Mouse (Mus musculus) bone marrow macrophage, adult 2 months (primary cell): Measurements from ENCODE around the gene Rom1. TPM values are rescaled to one million over a fixed set of nuclear protein-coding genes. Genes with fewer than 3 reads are reported as not detected.
"Not testable (repeated sequence)": the region's sequence is repeated elsewhere in the genome, so short reads cannot be mapped to it uniquely, and the experiment has no call there.

ENCODE experiments used
- H3K27ac ChIP-seq: 2 replicates; pipeline ENCODE4 v1.5.1; 2012; ENCODE audit warnings: low read depth, low read length; ENCODE audit not compliant: insufficient read depth
- H3K4me1 ChIP-seq: 2 replicates; pipeline ENCODE4 v1.6.1; 2012; ENCODE audit warnings: low read length; ENCODE audit not compliant: control insufficient read depth, insufficient read depth
- H3K4me3 ChIP-seq: 2 replicates; pipeline ENCODE4 v1.5.1; 2012; ENCODE audit warnings: mild to moderate bottlenecking, low read length, moderate library complexity; ENCODE audit not compliant: insufficient read depth
- CTCF ChIP-seq: IDR thresholded peaks from 2 replicates; pipeline ENCODE4 v1.5.1; 2012; ENCODE audit warnings: low read depth, mild to moderate bottlenecking, low read length, moderate library complexity
- POLR2A ChIP-seq: IDR thresholded peaks from 2 replicates; pipeline ENCODE4 v1.6.1; 2012; ENCODE audit warnings: mild to moderate bottlenecking, low read depth, low read length, borderline replicate concordance
- polyA plus RNA-seq: library from polyadenylated mRNA; stranded (reverse); fragments of >200 nt; gene quantifications from 2 replicates; pipeline ENCODE4 v1.2.4, GENCODE M21; 2012; ENCODE audit not compliant: missing spikeins, insufficient read depth, insufficient read length

The Rom1 gene
- polyA plus RNA-seq, 1 experiment: 3.6 TPM

GRCm38 (mm10) chr19:8898576-8898975 is 30.6 kb downstream of the Rom1 start:
- Histone ChIP-seq H3K27ac (peak overlapping the region; percentile 60), H3K4me1 (peaks cover 8% of the 10 kb centered on the region), H3K4me3 (peak overlapping the region; percentile 74)
- TF ChIP-seq CTCF (no peak), POLR2A (no peak)

DNA sequence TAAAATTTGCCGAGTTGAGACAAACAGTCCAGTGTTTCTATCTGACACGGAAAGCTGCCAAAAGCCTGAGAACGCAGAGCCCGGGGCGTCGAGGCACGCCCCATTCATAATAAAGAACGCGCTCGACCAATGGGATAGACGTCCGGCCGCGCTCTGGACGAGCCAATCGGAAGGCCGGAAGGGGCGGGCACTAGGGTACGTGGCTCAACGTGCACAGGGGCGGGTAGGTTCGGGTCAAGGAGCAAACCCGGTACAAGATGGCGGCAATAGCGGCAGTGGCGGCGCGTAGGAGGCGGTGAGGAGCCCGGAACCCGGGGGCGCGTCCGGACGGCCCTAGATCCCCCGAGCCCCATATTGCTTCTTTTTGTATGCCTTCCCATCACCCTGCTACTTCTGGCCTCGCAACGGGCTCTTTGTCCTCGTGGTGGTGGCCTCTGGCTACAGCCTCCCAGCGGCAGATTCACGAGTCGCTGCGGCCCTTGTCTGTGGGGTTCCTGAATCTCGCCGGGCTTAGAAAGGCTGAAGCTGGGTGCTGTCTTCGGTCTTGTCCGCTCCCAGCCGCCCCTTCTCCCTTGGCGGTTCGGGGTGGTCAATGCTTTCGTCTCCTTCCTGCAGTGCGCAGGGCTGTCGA is 31.2 kb downstream of the Rom1 start, which contains the start of gene Ganab:
Gene Ganab (plus strand): TSS at position 207 of the 631 bp plus-strand sequence.
- TF ChIP-seq POLR2A: no peak
- no peak for TF ChIP-seq CTCF

DNA sequence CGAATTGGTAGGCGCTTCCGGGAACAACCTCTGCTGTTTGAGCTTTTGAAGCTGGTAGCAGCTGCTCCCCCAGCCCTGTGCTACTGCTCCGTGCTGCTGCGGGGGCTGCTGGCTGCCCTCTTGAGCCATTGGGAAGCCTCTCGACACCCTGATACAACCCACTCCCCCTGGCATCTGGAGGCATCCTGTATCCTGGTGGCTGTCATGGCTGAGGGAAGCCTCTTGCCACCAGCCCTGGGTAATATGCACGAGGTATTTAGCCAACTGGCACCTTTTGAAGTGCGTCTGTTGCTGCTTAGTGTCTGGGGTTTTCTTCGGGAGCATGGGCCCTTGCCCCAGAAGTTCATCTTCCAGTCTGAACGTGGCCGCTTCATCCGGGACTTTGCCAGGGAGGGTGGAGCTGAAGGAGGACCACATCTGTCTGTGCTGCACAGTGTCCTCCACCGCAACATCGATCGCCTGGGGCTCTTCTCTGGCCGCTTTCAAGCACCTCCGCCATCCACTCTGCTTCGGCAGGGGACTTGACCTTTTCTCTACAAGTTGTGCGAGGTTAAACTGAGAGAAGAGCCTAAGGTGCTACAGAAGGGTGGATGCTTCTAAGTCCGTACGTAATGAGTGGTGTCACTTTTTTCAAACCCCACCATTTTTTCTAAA is 31.8 kb downstream of the Rom1 start:
- 0 out of 2 replicates have a peak overlapping the region, but pooled peaks have one; percentile 17 for H3K27ac ChIP-seq
- peak overlapping the region; percentile 37 for H3K4me3 ChIP-seq
- not testable (repeated sequence) for H3K4me1 ChIP-seq

More for the DNA sequence above, 31.2 kb downstream of the Rom1 start, which contains the start of gene Ganab:
- Histone ChIP-seq H3K4me1 (peaks cover 8% of the 10 kb centered on the region), H3K27ac (peak within 1 kb of the TSS; percentile 60), H3K4me3 (peak within 1 kb of the TSS; percentile 74)

DNA sequence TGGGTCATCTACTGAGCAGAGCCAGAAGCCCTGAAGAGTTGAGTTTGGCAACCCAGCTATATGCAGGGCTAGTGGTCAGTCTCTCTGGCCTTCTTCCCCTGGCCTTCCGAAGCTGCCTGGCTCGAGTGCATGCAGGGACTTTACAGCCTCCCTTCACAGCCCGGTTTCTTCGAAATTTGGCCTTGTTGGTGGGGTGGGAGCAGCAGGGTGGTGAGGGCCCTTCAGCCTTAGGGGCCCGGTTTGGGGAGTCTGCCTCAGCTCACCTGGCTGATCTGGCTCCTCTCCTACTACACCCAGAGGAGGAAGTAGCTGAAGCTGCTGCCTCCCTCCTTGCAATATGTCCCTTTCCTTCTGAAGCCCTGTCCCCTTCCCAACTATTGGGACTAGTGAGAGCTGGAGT is 32.9 kb downstream of the Rom1 start:
- H3K4me1 ChIP-seq: not testable (repeated sequence)

GRCm38 (mm10) chr19:8895397-8895960 is 33.7 kb downstream of the Rom1 start:
- H3K4me3 ChIP-seq: no peak overlapping the region
- peaks cover 8% of the 10 kb centered on the region for H3K4me1 ChIP-seq
- H3K27ac ChIP-seq: no peak overlapping the region
- TF ChIP-seq CTCF (no peak), POLR2A (no peak)

More for the DNA sequence above, 32.9 kb downstream of the Rom1 start:
- not testable (repeated sequence) for H3K4me3 ChIP-seq, H3K27ac ChIP-seq

DNA sequence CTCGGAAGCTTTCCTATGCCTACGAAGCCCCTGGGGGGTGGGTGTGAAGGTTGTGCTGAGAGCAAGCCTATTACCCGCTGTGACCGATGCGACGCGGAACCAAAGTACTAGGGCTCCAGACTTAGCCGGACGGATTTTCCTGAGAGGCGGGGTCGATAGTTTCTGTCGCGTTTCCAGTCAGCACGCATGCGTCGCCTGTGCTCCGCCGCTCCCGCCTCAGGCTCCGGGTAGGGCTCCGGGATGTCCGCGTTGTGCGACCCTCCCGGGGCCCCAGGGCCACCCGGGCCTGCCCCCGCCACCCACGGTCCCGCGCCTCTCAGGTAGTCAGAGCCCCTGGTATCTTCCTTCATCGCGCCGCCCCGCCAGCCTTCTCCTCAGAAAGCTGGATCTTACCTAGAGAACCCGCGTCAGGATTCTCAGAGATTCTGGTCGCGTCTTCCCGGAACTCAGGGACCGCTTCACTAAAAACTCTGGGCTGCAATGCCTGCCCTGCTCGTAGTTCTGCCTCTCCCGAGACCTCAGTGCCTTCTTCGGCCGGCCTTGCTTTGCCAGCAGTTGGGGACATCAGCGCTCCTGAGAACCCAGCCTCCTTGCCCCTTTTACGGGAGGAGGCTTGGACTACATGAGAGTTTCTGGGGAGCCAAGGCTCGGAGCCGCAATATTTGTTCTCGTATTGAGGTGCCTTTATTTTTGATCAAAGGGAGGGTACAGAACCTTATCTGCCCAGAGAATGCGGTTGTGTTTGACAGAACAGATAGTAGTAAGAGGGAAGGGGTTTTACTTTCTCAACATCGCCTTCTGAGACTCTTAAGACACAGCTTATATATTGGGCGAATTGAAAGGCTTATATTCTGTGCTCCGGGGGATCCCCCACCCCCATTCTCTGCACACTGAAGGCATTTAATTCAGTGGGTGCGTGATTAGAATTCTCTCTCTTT is 36.1 kb downstream of the Rom1 start, which contains the start of gene Ints5:
Gene Ints5 (plus strand): TSS at position 177 of the 938 bp plus-strand sequence.
- Histone ChIP-seq H3K27ac (peak within 1 kb of the TSS; percentile 64), H3K4me3 (peak within 1 kb of the TSS; percentile 98), H3K4me1 (peaks cover 6% of the 10 kb centered on the region; the same call in 1 of the 2 replicates)
- TF ChIP-seq CTCF: no peak
- TF ChIP-seq POLR2A: no peak; the same call in 1 of the 2 replicates

DNA sequence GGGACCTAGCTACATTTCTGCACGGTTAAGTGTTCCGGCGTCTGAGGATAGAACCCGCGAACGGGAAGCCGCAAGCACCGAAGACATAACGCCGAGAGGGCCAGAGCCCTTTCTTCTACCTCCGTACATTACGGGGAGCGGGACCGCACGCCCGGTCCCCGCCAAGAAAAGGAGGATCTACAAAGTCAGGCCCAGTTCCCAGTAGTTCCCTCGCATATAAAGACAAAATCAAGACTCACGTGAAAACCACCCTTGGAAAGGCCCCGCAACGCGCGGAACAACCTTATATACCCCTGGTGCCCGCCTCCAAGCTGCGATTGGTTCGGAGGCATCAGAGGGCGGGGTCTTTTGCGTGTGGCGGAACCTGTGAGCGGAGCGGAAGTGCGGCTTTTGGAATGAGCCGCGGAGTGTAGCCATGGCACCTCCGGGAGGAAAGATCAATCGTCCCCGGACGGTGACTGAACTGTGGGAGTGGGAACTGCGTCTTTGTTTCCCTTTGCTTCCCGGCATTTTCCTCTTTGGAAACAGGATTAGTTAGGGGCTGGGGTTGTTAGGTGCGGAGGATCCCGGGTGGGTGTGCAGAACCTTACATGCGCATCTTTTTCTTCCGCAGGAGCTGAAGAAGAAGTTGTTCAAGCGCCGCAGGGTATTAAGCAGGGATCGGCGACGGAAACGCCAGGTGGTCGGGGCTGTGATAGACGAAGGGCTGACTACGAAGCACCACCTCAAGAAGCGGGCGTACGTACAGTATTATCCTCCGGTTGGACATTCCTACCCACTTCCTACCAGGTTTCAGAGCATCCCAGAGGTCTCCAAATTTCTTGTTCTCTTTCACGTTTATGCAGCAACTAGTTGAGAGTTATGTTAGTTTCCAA is 40.4 kb downstream of the Rom1 start, which contains the start of the genes 1810009A15Rik and Gm49416:
Gene 1810009A15Rik (plus strand): TSS at position 343 of the 875 bp plus-strand sequence.
Gene Gm49416 (plus strand): TSS at position 416 of the 875 bp plus-strand sequence.
- peak within 1 kb of the TSS; percentile 83 for H3K27ac ChIP-seq
- TF ChIP-seq POLR2A (peak; percentile 61; the same call in 1 of the 2 replicates), CTCF (no peak)
- peak within 1 kb of the TSS; percentile 83 for H3K4me3 ChIP-seq
- peaks cover 7% of the 10 kb centered on the region for H3K4me1 ChIP-seq

DNA sequence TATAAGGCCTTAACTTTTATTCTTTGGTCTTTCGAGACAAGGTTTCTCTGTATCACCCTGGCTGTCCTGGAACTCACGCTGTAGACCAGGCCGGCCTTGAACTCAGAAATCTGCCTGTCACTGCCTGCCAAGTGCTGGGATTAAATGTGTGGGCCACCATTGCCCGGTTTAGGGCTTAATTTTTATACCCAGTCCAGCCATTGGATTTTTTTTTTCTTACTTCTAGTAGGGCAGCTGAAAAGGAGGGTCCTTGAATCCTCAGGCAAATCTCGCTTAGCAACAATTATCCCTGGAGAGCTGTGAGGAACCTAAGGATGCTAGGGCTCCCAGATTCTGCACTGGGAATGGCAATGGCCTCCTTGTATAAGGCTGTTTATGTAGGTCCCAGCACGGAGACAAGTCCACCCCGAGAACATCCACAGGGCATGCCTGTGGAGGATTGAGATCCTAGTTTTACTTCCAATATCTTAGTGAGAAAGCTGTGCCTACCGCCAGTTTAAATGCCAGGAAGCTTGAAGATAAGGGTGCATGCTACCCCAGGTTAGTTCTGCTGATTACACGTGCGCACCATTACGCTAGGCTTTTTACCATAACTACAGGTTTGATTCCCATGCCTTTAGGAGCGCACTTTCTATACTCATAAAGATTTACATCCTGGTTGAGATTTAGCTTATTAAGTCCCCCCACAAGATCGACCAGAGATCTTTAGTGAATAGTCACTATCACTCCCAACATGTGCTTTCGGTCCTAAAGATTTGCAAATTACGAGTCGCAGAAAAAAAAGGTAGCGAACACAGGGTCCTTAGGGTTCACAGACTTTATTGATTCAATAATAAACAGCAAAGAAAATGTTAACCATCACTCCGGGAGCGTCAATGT is 41.3 kb downstream of the Rom1 start:
- TF ChIP-seq POLR2A: no peak
- no peak for TF ChIP-seq CTCF
- Histone ChIP-seq H3K27ac (peak overlapping the region; percentile 83), H3K4me1 (peaks cover 7% of the 10 kb centered on the region), H3K4me3 (peak overlapping the region; percentile 83)
